Mouse (Mus musculus) heart, adult 2 months (tissue): ENCODE measurements at regions not wholly inside any gene's neighbourhood (a gene's known extent, or its start where the extent isn't known, plus 50 kb on each side); places are given as distances from the start of the nearest gene placed in this dataset.

Experiments used
- CTCF ChIP-seq: fragments of 200-600 bp; IDR thresholded peaks from 2 replicates; pipeline ENCODE4 v1.8.1; 2022; ENCODE audit warnings: antibody characterized with exemption, mild to moderate bottlenecking, moderate library complexity
- EP300 ChIP-seq: fragments of 200-500 bp; IDR thresholded peaks from 2 replicates; pipeline ENCODE4 v1.6.1; 2011; ENCODE audit warnings: low read depth, low read length, control low read depth; ENCODE audit not compliant: insufficient read depth
- POLR2A ChIP-seq: fragments of 200-500 bp; IDR thresholded peaks from 2 replicates; pipeline ENCODE4 v1.6.1; 2011; ENCODE audit warnings: mild to moderate bottlenecking, low read depth, low read length, control low read depth; ENCODE audit not compliant: insufficient read depth

- no peak for TF ChIP-seq CTCF
- no peak for TF ChIP-seq EP300
- TF ChIP-seq POLR2A: no peak
Measured at GRCm38 (mm10) chr7:72854501-72855002, 520.8 kb upstream of the Rgma start.
